Mouse (Mus musculus) kidney, postnatal 10 days (tissue): ENCODE results near the gene Il17rc.

Experiments
- DNase-seq: peaks from one replicate; pipeline ENCODE4 v3.0.0; 2021; ENCODE audit warnings: mixed read lengths

Gene Il17rc

DNA sequence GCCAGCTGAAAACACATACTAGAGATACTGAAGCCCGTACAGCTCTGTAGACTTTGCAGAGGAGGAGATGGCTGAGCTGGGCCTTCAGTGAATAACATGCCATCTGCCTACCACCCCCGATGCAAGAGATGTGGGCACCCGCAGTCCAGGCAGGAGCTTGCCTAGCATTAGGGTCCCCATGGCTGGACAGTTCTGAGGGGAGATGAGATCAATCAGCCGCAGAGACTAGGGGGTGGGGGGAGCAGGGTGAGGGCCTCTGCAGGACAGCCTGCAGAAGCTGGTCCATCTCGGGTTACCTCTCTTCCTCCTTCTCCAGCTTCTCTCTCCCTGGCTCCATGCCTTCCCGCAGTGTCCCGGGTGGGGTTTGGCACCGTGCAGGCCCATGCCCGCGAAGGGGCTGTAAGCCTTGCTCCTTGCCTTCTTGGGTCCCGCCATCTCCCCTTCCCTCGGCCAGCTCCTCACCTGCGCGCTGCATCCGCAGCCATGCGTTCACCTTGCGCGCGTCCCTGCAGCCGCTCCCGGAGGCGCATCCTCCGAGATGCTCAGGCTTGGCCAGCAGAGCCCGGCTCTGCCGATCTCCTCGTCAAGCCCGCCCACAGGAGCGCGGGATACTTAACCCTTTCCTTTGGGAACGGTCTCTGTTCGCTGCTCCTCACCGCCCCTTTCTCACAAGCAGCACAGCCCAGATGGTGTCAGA, 30.3 kb downstream of the Il17rc start, which contains the start of gene Prrt3:
Gene Prrt3 (minus strand): TSS at position 544 of the 697 bp plus-strand sequence.
- peak; percentile 26 for DNase-seq

DNA sequence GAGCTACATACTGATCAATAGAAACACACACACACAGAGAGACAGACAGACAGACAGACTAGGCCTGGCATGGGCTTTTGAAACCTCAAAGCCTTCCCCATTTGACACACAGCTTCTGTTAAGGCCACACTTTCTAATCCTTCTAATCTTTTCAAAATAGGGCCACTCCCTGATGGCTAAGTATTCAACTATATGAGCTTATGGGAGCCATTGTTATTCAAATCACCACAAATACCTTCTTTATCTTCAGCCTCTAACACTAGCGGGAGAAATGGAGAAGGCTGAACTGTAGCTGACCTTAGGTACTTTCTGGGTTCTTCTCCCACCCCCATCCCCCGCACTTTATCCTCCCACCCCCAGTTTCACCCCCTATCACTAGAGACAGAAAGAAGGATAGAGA, 31.6 kb downstream of the Il17rc start:
- DNase-seq: no peak

DNA sequence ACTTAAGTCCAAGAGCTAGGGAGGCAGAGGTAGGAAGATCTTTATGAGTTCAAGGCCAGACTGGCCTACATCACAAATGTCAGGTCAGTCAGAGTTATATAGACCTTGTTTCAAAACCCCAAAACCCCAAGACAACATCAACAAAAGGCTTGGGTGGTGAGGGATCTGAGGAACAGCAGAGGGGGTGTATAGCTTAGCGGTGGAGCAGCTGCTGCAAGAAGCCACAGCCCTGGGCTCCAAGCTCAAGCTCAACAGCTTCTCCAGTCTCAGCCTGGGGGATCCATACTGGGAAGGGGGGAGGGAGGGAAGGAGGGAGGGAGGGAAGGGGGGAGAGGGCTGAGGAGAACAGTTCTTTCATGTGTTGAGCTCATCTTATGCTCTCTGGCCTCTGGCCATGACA, 34.5 kb downstream of the Il17rc start:
- DNase-seq: no peak

GRCm38 (mm10) chr6:113507130-113507529, 35.9 kb downstream of the Il17rc start:
- no peak for DNase-seq

DNA sequence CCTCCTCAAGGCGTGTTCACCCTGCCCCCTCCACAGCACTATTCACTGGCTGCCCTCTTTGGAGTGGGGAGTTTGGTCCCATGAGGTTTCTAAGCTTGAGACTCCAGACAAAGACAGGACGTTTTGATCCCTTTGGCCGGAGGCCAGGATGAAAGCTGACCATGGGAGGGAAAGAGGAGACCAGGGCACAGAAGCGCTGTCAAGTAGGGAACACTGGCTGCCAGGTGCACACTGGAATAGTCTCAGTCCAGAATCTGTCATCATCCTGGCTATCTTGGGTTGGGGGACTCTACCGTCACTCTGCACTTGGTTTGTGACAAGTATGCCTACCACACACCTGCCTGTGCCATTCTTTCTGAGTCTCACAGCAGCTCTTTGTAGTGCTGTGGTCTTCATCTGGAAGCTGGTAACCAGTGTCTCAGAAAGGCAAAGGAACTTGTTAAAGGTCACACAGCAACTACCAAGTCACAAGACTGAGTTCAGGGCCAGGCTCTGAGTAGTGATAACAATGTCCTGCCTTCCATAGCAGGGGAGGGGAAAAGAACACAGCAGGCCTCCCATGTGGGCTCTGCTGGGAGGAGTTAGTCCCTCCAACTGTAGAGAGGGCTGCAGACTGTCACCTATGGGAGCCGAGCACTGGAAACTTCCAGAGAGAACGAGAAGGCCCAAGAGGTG, 37.2 kb downstream of the Il17rc start:
- no peak for DNase-seq

- DNase-seq: no peak
Observed at GRCm38 (mm10) chr6:113508947-113509280, 37.7 kb downstream of the Il17rc start.

DNA sequence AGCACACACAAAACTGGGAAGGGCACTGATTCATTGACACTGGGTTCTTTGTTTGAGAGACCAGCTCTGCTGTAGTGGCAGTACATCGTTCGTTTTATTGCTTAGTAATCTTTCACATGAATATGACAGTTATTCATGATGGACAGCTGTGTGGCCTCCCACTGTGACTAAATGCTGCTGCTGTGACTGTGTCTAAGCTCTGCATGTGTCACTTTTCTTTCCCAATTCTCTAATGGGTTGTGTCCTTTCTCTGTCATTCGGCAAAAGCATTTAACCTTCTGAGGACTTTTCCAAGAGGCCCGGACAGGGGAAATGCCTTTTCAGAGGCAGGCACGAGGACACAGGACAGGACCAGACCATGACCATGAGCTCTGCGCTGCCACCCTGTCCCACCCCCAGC, 42.7 kb downstream of the Il17rc start:
- no peak for DNase-seq

DNA sequence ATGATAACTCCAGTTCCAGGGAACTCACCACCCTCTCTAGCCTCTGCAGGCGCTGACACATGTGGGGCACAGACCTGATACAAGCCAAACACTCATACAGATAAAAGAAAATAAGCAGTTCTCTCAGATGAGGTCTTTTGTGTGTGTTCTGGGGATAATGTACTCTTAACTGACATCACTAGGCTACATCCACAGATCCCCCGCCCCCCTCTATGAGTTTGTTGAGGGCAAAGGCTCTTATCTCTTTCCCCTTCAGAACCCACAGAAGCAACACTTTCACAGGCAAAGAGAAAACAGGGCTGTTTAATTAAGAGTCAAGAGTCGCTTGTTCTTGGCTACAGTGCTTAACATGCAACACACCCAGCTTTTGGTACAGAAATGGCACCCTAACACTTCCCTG, 43.4 kb downstream of the Il17rc start:
- no peak for DNase-seq

GRCm38 (mm10) chr6:113517434-113518080, 46.3 kb downstream of the Il17rc start:
- no peak for DNase-seq

DNA sequence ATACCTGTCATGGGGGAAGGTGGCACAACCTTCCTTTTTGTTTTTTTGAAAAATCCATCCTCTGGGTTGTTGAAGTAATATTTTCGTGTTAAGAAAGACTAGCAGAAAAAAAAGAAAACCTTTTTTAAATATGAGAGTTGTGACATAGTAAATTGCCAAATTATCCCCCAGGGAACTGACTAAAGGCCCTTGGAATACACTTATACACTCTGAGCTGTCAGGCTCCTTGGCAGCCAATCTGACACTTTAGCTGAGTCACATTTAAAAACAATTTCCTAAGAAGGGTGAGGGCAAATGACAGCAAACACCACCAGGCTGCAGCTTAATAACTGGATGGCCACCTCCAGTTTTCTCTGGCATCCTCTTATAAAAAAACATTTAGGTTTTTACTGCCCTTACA, 51.1 kb downstream of the Il17rc start:
- DNase-seq: no peak

GRCm38 (mm10) chr6:113523420-113523819, 52.2 kb downstream of the Il17rc start:
- no peak for DNase-seq

DNA sequence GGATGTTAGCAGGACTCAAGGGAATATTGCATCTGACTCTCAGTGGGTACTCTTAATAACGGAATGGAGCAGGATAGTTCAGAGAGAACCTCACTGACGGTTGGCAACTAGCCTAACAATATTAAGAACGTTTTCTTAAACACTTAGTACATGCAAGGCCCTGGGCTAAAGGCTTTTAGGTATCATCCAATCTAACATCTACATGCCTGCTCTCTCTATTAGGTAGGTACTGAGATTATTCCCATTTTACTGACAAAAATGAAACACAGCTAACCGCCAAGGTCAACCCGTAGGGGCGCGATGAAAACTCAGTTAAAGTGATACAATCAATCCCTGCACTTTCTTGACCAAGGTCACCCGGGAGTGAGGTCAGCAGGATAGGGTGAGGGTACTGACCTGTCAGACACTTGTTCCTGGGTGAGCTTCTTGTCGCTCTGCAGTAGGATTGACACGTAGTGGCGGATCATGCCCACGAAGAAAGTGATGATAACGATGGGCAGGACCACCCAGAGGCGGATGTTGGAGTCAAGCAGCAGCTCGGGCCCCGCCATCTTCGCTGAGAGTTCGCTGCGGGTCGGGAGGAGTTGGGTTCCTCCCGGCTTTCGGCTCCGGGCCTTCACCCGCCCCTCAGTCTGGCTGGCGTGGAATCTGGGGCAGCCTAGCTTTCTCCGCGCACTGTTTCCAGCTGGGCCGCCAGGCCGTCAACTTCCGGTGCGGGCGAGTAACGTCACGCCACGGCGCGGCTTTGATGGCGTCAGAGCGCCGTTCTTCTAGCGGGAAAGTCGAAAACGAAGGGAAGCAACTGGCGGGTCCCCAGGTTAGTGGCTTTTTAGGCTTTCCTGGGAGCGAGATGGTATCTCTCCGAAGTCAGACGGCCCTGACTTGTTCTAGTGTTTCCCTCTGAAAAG, 60.0 kb downstream of the Il17rc start, which contains the start of the genes Emc3 and Fancd2:
Gene Emc3 (minus strand): TSS at position 721 of the 908 bp plus-strand sequence.
Gene Fancd2 (plus strand): TSS at position 751 of the 908 bp plus-strand sequence.
- DNase-seq: peak; percentile 95

DNA sequence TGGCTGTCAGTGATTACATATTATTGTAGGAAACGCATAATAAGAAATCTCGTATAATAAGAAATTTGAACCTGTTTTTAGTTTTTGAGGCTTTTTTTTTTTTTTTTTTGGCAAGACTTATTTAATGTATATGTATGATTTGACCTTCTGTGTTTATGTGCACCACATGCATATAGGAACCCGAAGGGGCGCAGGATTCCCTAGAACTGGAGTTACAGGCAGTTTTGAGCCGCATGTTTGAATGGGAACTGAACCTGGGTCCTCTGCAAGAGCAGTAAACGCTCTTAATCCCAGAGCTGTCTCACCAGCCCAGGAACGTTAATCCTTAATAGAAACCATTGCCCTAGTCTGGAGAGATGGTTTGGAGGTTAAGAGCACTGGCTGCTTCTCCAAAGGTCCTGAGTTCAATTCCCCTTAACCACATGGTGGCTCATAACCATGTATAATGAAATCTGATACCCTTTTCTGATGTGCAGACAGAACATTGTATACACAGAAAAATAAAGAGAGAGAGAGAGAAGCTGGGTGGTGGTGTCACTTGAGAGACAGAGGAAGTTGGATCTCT, 60.7 kb downstream of the Il17rc start:
- DNase-seq: peak; percentile 11
